Mouse (Mus musculus) gastrocnemius, postnatal 36 days (tissue): ENCODE measurements around the gene Olfr689. TPM values are rescaled to one million over a fixed set of nuclear protein-coding genes. Genes with fewer than 3 reads are reported as not detected.
"Not testable (repeated sequence)": the region's sequence is repeated elsewhere in the genome, so short reads cannot be mapped to it uniquely, and the experiment has no call there.

Source experiments
- DNase-seq, 2 experiments: peaks; one replicate each; pipeline ENCODE4 v3.0.0; 2022
- intact Hi-C: fragments of 180-260 bp; cut with DNase I; formaldehyde crosslinking; loops from one replicate; pipeline ENCODE4 v1.15.1; 2025
- long read RNA-seq, 2 experiments: library from polyadenylated mRNA; stranded (forward); transcript quantifications; one replicate each; pipeline ENCODE4 v2.0.0; 2021
- total RNA-seq, 2 experiments: library from RNA; stranded (reverse); gene quantifications; 2 replicates each; pipeline ENCODE4 v1.2.3; 2021

Gene Olfr689
- total RNA-seq: not detected
- long read RNA-seq, experiment 1: 0 reads
- long read RNA-seq, experiment 2: 0 reads

DNA sequence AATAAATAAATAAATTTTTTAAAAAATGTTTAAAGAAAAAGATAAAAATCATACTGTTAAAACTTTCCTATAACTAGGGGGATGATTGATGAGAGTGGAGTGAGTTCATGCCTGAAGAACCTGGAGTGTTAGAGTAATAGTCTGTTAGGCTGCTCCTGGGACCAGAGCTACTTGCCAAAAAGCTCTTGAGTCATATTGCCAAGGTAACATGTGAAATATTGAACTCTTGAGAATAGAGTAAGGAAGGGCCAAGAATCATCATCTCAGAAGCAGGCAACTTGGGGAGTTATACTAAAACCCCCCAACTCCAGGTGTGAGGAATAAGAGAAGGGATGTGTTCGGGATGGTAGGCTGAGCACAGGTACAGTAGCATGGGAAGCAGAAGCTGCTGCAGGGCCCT lies at the start of gene Olfr689:
Gene Olfr689, plus strand, starts transcription at position 301 of the 400 bp plus-strand sequence.
- no peak for DNase-seq
- intact Hi-C loops: no loop called here

DNA sequence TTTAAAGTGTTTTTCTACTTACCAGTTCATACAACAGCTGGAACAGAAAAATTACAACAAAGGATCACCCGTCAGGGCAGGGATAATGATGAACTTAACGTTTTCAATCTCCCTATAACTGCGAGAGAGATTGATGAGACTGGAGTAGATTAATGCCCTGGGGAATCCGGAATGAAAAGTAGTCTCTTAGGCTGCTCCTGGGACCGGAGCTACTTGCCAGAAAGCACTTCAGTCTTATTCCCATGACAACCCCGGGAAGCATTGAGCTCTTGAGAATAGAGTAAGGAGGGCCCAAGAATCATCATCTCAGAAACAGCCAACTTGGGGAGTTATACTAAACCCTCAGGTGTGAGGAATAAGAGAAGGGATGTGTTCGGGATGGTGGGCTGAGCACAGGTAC lies 38.5 kb upstream of the Olfr689 start:
- DNase-seq: no peak
- intact Hi-C loops: no loop called here

DNA sequence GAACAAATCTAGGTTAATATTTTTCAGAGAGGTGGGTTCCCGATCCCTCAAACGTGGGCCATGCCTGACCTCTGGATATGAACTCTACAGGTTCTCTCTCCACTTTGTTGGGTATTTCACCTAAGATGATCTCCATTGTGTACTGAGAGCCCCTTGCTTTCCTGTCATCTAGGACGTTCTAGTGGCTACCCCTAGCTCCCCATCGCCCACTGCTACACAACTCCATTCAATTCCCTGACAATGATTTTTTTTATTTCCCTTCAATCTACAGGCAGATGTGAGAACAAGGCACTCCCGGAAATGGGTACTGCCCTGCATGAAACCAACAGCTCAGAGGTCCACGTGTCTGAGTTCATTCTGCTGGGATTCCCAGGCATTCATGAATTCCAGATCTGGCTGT lies 23.2 kb upstream of the Olfr689 start, which contains the start of gene Olfr688:
Gene Olfr688, plus strand, starts transcription at position 301 of the 400 bp plus-strand sequence.
- DNase-seq: no peak
- intact Hi-C loops: no loop called here

DNA sequence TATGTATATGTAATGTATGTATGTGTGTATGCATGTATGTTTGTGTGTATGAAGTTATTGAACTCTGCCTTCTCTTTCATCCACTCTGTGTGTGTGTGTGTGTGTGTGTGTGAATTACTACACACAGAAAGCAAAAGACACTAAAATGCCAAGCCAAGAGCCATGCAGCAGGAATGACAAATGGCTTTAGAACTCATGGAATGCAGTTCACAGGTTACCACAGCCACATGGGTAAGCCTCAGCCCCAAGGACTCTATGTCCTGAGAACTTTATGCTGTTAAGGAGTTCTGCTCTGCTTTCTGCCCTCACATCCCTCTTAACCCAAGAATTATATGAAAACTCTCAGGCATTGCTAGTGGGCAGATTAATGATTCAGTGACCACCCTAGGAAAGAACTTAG lies 20.9 kb upstream of the Olfr689 start:
- no peak for DNase-seq
- intact Hi-C loops: no loop called here

DNA sequence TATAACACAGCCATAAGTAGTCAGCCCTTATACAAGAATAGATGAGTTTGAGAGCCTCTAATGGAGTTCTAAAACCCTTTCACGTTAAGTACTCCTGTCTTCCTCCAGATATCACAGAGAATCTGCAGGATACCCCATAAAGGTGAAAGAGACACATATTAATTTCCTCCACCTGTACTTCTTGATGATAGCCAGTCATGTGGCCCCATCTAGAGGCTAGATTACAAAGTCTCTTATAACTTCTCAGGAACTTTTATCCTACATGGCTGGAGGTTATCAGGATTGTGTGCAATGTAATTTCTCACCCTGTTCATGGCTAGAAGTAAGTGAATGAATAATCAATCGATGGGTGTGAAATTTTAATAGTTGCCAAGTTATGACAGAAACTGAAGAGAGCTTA lies 14.3 kb downstream of the Olfr689 start:
- DNase-seq: no peak
- intact Hi-C loops: no loop called here

DNA sequence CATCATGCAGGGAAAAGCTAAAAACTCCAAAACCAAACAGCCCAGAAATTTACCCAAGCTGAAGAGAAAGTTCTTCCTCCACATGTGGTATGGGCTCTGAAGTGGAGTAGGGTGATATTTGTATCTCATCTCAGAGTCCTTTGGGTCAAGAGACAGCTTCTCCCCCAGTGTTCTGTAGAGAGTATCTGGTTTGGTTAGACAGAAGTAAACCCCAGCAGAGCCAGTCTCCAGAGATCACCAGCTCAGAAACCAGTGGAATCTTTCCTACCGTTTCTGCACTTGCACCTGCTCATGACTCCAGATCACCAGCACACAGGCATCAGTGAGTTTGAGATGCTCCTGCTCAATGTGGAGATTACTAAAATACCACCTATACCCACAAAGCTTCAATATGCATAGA lies 23.0 kb downstream of the Olfr689 start, which contains the start of gene Olfr690:
Gene Olfr690, minus strand, starts transcription at position 101 of the 400 bp plus-strand sequence.
- no peak for DNase-seq
- intact Hi-C loops: no loop called here

DNA sequence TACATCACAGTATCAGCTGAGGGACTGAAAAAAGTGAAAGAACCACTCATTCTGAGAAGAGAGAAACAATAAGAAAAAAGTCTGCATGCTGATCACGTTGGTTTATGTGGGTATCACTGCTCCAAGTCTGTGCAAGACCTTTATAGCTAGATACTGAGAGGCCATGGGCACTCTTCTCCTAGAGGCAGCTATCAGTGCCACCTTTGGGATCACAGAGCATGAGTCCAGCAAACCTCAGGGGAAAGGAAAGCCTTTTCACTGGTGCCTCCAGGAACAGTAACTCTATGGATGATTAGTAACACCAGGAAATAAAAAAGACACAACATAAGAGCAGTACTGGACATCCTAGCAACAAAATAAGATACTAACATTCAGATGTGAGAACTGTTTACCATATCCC lies 31.2 kb downstream of the Olfr689 start, which contains the start of gene Olfr691:
Gene Olfr691, minus strand, starts transcription at position 101 of the 400 bp plus-strand sequence.
- intact Hi-C loops: no loop called here
- no peak for DNase-seq

DNA sequence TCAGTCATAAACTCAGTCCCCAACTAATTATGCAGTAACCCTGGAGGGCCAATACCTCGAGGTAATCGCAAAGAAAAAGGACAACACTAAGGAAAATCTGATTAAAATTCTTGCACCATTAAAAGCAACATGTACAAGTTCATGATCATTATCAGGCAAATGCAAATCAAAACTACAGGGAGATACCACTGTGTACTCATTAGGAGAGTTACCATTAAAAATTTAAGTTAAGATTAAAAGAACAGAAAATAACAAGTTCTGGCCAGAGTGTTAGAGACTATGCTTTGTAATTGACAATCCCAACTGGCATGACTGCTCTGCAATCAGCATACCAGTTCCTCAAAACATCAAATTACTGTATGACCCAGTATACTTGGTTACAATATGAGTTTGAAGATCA lies 31.8 kb downstream of the Olfr689 start:
- DNase-seq: no peak
- intact Hi-C loops: no loop called here

DNA sequence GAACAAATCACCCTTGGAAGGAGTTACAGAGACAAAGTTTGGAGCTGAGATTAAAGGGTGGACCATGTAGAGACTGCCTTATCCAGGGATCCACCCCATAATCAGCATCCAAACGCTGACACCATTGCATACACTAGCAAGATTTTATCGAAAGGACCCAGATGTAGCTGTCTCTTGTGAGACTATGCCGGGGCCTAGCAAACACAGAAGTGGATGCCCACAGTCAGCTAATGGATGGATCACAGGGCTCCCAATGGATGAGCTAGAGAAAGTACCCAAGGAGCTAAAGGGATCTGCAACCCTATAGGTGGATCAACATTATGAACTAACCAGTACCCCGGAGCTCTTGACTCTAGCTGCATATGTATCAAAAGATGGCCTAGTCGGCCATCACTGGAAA lies 45.1 kb downstream of the Olfr689 start:
- DNase-seq, intact Hi-C loops: not testable (repeated sequence)

DNA sequence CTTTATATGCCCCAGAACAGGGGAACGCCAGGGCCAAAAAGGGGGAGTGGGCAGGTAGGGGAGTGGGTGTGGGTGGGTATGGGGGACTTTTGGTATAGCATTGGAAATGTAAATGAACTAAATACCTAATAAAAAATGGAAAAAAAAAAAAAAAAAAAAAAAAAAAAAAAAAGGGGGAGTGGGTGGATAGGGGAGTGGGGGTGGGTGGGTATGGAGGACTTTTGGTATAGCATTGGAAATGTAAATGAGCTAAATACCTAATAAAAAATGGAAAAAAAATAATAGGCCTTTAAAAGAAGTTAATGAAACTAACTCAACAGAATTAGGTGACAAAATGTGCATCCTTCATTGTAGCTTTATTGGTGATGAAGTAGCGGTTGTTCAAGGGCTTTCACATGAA lies 45.5 kb downstream of the Olfr689 start:
- intact Hi-C loops, DNase-seq: not testable (repeated sequence)

DNA sequence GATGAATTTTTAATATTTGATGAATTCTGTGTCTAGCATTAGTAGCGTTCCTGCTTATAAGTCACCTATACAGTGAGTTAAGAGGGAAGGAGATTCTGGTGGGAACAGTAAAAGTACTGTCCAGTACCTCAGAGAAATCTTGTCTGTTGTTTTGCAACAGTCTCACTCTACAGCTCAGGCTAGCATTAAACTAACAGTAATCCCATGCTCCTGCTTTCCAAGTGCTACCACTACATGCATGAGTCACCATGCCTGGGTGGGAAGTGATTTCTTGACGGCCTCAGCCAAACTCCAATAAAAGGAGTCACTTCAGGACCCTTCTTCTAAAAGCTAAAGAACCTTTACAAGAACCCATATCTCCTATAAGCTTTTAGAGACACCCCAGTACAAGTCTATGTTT lies 50.7 kb downstream of the Olfr689 start:
- intact Hi-C loops: no loop called here
- no peak for DNase-seq

DNA sequence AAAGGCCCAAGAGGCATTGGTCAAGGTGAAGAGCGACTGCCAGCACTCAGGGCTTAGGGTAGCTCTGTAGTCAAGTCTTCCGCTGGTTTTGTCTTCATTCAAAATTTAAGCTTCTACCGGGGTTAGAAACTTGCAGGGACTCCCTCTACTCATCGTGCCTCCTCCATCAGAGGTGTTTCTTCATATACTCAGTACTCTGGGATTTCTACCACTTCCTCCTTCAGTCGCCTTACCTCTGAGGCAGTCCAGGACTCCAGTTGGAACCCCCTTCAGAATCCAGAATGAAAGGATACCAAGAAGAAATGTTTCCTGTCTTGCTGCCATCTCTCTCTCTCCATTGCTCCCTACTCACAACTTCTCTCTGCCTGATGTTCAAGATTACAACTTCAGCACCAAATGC lies 56.3 kb downstream of the Olfr689 start:
- intact Hi-C loops: no loop called here
- no peak for DNase-seq

DNA sequence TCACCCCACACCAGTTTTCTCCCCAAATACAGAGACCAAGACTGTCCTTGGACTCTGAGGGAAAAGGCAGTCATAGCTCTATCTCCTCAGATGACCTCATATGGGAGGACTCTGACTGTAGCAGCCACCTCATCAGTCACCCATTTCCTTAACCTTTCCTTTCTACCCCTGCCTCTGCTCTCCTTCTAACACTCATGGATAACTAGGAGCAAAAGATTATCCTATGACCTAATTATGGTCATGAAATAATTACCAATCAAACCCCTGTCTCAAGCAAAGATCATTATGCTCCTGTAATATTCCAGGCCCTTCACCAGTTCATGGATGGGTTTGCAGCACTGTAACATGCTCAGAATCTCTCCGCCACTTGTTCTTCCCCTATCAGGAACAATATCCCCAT lies 57.0 kb downstream of the Olfr689 start, which contains the start of gene Olfr692:
Gene Olfr692, plus strand, starts transcription at position 301 of the 400 bp plus-strand sequence.
- DNase-seq: no peak
- intact Hi-C loops: no loop called here

DNA sequence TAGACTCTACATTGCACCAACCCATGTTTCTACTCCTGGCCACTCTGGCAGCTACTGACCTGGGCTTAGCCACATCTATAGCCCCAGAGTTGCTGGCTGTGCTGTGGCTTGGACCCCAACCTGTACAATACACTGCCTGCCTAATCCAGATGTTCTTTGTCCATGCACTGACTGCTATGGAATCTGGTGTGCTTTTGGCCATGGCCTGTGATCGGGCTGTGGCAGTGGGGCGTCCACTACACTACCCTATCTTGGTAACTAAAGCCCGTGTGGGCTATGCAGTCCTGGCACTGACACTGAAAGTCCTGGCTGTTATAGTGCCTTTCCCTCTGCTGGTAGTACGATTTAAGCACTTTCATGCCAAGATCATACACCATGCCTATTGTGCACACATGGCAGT lies 57.6 kb downstream of the Olfr689 start:
- intact Hi-C loops: no loop called here
- DNase-seq: no peak

Other genes with a start within 250 kb of the Olfr689 start
- gene Olfr678, start 246.7 kb upstream of the Olfr689 start, total RNA-seq: not detected
- gene Olfr679, start 230.0 kb upstream of the Olfr689 start, total RNA-seq: not detected
- gene Olfr680-ps1, start 218.3 kb upstream of the Olfr689 start, total RNA-seq: not detected
- not detected for gene Olfr681, start 194.3 kb upstream of the Olfr689 start, total RNA-seq
- not detected for gene Olfr683, start 164.2 kb upstream of the Olfr689 start, total RNA-seq
- gene Olfr684, start 147.5 kb upstream of the Olfr689 start, total RNA-seq: not detected
- gene Olfr685, start 125.2 kb upstream of the Olfr689 start, total RNA-seq: not detected
- not detected for gene Olfr686, start 103.7 kb upstream of the Olfr689 start, total RNA-seq
- gene Olfr688, start 23.1 kb upstream of the Olfr689 start, total RNA-seq: not detected
- gene Olfr690, start 22.9 kb downstream of the Olfr689 start, total RNA-seq: not detected
- gene Olfr691, start 31.1 kb downstream of the Olfr689 start, total RNA-seq: not detected
- gene Olfr692, start 57.1 kb downstream of the Olfr689 start, total RNA-seq: not detected
- gene Gm5901, start 63.9 kb downstream of the Olfr689 start, total RNA-seq: not detected
- gene Fam160a2, start 88.9 kb downstream of the Olfr689 start, total RNA-seq: 10 to 100 TPM; 11.0 to 12.2 TPM
- not detected for gene Cnga4, start 93.4 kb downstream of the Olfr689 start, total RNA-seq
- not detected for gene Cckbr, start 114.6 kb downstream of the Olfr689 start, total RNA-seq
- 10 to 100 TPM; 10.1 to 13.2 TPM for gene Cavin3, start 171.1 kb downstream of the Olfr689 start, total RNA-seq
- 10 to 100 TPM; 50.9 to 51.5 TPM for gene Smpd1, start 243.2 kb downstream of the Olfr689 start, total RNA-seq